Mouse (Mus musculus): ENCODE measurements around the gene Il1a.

Gene Il1a

GRCm38 (mm10) chr2:129263073-129263472 is 46.7 kb downstream of the Il1a start:
- no peak for DNase-seq (ENCODE audit: low spot score)

- DNase-seq (ENCODE audit: low spot score), result no peak
Measured at GRCm38 (mm10) chr2:129261151-129261794, 48.5 kb downstream of the Il1a start.

GRCm38 (mm10) chr2:129260646-129261045 is 49.1 kb downstream of the Il1a start:
- DNase-seq (ENCODE audit: low spot score), result no peak

GRCm38 (mm10) chr2:129258475-129259211 is 51.1 kb downstream of the Il1a start:
- no peak for DNase-seq (ENCODE audit: low spot score)

GRCm38 (mm10) chr2:129258056-129258455 is 51.7 kb downstream of the Il1a start:
- no peak for DNase-seq (ENCODE audit: low spot score)

- no peak for DNase-seq (ENCODE audit: low spot score)
Measured at GRCm38 (mm10) chr2:129256006-129256405, 53.8 kb downstream of the Il1a start.

GRCm38 (mm10) chr2:129254076-129254475 is 55.7 kb downstream of the Il1a start:
- no peak for DNase-seq (ENCODE audit: low spot score)

GRCm38 (mm10) chr2:129253631-129253970 is 56.2 kb downstream of the Il1a start:
- no peak for DNase-seq (ENCODE audit: low spot score)

GRCm38 (mm10) chr2:129252836-129253630 is 56.7 kb downstream of the Il1a start:
- no peak for DNase-seq (ENCODE audit: low spot score)
